Mouse (Mus musculus) thymus, adult 2 months (tissue): ENCODE data around the gene Tmem191c. TPM values are rescaled to one million over a fixed set of nuclear protein-coding genes. Genes with fewer than 3 reads are reported as not detected.

Experiments
- DNase-seq: peaks from one replicate; pipeline ENCODE4 v3.0.0; 2021
- H3K27ac ChIP-seq: fragments of 200-500 bp; 2 replicates; pipeline ENCODE4 v1.5.1; 2012; ENCODE audit warnings: low read length, control low read depth; ENCODE audit not compliant: control insufficient read depth, insufficient read depth
- H3K27me3 ChIP-seq: fragments of 200-500 bp; 2 replicates; pipeline ENCODE4 v1.6.1; 2012; ENCODE audit warnings: mild to moderate bottlenecking, low read length, moderate library complexity, mixed read lengths; ENCODE audit not compliant: control insufficient read depth, insufficient read depth
- H3K36me3 ChIP-seq: fragments of 200-500 bp; 2 replicates; pipeline ENCODE4 v1.6.1; 2012; ENCODE audit warnings: mild to moderate bottlenecking, low read length, moderate library complexity; ENCODE audit not compliant: control insufficient read depth, insufficient read depth
- H3K4me1 ChIP-seq: fragments of 200-500 bp; replicated peaks from 2 replicates; pipeline ENCODE4 v1.6.1; 2012; ENCODE audit warnings: low read length; ENCODE audit not compliant: control insufficient read depth, insufficient read depth
- H3K4me3 ChIP-seq: fragments of 200-500 bp; 2 replicates; pipeline ENCODE4 v1.5.1; 2012; ENCODE audit warnings: mild to moderate bottlenecking, low read length, control low read depth, moderate library complexity; ENCODE audit not compliant: control insufficient read depth, insufficient read depth
- CTCF ChIP-seq: fragments of 200-500 bp; IDR thresholded peaks from 2 replicates; pipeline ENCODE4 v1.5.1; 2012; ENCODE audit warnings: mild to moderate bottlenecking, control low read depth, low read length, moderate library complexity, borderline replicate concordance; ENCODE audit not compliant: control insufficient read depth, poor library complexity, insufficient read depth; ENCODE audit errors: extremely low read depth
- POLR2A ChIP-seq: fragments of 200-500 bp; IDR thresholded peaks from 2 replicates; pipeline ENCODE4 v1.6.1; 2012; ENCODE audit warnings: mild to moderate bottlenecking, low read length, control low read depth, moderate library complexity; ENCODE audit not compliant: control insufficient read depth, poor library complexity, insufficient read depth; ENCODE audit errors: extremely low read depth
- WGBS: fragments of 180-500 bp; shearing (Covaris S2); methylation state at CpG from one replicate; pipeline ENCODE4 v1.1.7; 2018; 5-methylcytosine and 5-hydroxymethylcytosine counted together
- polyA plus RNA-seq: library from polyadenylated mRNA; depleted of rRNA; stranded (reverse); fragments of >200 nt; gene quantifications from 2 replicates; pipeline ENCODE4 v1.2.3, GENCODE M21; 2012

The Tmem191c gene
- polyA plus RNA-seq, 1 experiment, result 72.6 TPM

GRCm38 (mm10) chr16:17291016-17291415 lies 15.1 kb downstream of the Tmem191c start:
- Histone ChIP-seq H3K4me3 (no peak overlapping the region), H3K27ac (no peak overlapping the region), H3K36me3 (peaks cover 24% of the 10 kb centered on the region), H3K27me3 (no peaks in the 10 kb centered on the region), H3K4me1 (no peaks in the 10 kb centered on the region)
- 98% methylated on average over 2 of the region's 2 CpGs for WGBS
- TF ChIP-seq CTCF, result no peak
- no peak for TF ChIP-seq POLR2A
- DNase-seq, result no peak

- DNase-seq, result peak; percentile 85
- Histone ChIP-seq H3K36me3 (peaks cover 39% of the 10 kb centered on the region), H3K27me3 (no peaks in the 10 kb centered on the region), H3K4me1 (no peaks in the 10 kb centered on the region), H3K27ac (no peak overlapping the region), H3K4me3 (no peak overlapping the region)
- 0% methylated on average over 2 of the region's 2 CpGs for WGBS
- TF ChIP-seq CTCF (peak; percentile 69; the same call in 1 of the 2 replicates), POLR2A (no peak)
Measured at GRCm38 (mm10) chr16:17292751-17293150, 16.9 kb downstream of the Tmem191c start.

GRCm38 (mm10) chr16:17300818-17301217 lies 24.9 kb downstream of the Tmem191c start:
- H3K4me3 ChIP-seq, result no peak overlapping the region
- no peaks in the 10 kb centered on the region for H3K27me3 ChIP-seq
- no peak overlapping the region for H3K27ac ChIP-seq
- WGBS, result 95% methylated on average over 3 of the region's 3 CpGs
- TF ChIP-seq CTCF, result no peak
- TF ChIP-seq POLR2A, result no peak
- H3K36me3 ChIP-seq, result peaks cover 55% of the 10 kb centered on the region
- no peaks in the 10 kb centered on the region for H3K4me1 ChIP-seq
- DNase-seq, result no peak

GRCm38 (mm10) chr16:17303521-17304245 lies 27.8 kb downstream of the Tmem191c start:
- TF ChIP-seq POLR2A, result no peak
- no peak for TF ChIP-seq CTCF
- Histone ChIP-seq H3K4me1 (no peaks in the 10 kb centered on the region), H3K36me3 (peaks cover 53% of the 10 kb centered on the region), H3K27ac (no peak overlapping the region), H3K4me3 (no peak overlapping the region), H3K27me3 (no peaks in the 10 kb centered on the region)
- DNase-seq, result no peak
- 94% methylated on average over 5 of the region's 5 CpGs for WGBS

GRCm38 (mm10) chr16:17307461-17307860 lies 31.6 kb downstream of the Tmem191c start:
- Histone ChIP-seq H3K36me3 (peaks cover 36% of the 10 kb centered on the region), H3K4me3 (no peak overlapping the region), H3K4me1 (no peaks in the 10 kb centered on the region), H3K27me3 (no peaks in the 10 kb centered on the region), H3K27ac (no peak overlapping the region)
- TF ChIP-seq CTCF (no peak), POLR2A (no peak)
- WGBS, result 98% methylated on average over 5 of the region's 5 CpGs
- DNase-seq, result no peak

GRCm38 (mm10) chr16:17309036-17309435 lies 33.2 kb downstream of the Tmem191c start:
- Histone ChIP-seq H3K27ac (no peak overlapping the region), H3K4me1 (no peaks in the 10 kb centered on the region), H3K27me3 (no peaks in the 10 kb centered on the region), H3K36me3 (peaks cover 26% of the 10 kb centered on the region), H3K4me3 (no peak overlapping the region)
- TF ChIP-seq CTCF, result no peak
- TF ChIP-seq POLR2A, result no peak
- 97% methylated on average over 10 of the region's 10 CpGs for whole genome bisulfite sequencing
- no peak for DNase-seq
